Mouse (Mus musculus) cerebellum, adult 11-12 months (tissue): ENCODE measurements around the gene Mpzl2.

Experiments used
- DNase-seq: peaks from one replicate; pipeline ENCODE4 v3.0.0; 2022

Gene Mpzl2

GRCm38 (mm10) chr9:45090811-45091210 lies 51.2 kb downstream of the Mpzl2 start:
- no peak for DNase-seq

- no peak for DNase-seq
Observed at GRCm38 (mm10) chr9:45092641-45093040, 53.0 kb downstream of the Mpzl2 start.

DNA sequence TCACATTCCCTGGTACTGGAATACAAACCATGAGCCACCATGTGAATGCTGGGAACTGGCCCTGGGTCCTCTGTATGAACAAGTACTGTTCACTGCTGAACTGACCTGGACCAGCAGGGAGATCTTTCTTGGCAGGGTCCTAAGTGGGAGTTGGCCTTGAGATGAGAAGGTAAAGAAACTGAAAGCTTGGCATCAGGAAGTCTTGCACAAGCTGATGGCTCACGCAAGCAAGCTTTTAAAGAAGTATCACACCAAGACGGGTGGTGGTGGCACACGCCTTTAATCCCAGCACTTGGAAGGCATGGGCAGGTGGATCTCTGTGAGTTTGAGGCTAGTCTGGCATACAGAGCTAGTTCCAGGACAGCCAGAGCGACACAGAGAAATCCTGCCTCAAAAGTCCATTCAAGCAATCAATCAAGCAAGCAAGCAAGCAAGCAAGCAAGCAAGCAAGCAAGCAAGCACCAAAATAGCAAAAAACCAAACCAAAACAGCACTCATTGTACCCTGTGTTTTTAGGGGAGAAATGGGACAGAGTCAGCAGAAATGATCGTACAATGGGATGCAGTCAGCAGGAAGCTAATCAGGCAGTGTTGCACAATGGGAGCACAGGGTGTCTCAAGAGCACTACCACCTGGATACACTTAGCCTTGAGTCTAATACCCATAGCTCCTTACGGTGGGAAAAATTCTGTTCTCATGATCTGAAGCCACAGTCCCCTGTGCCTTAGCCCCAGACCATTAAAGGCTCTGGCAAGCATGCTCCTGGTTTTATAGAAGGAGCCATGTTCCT lies 55.7 kb downstream of the Mpzl2 start:
- DNase-seq = no peak

DNA sequence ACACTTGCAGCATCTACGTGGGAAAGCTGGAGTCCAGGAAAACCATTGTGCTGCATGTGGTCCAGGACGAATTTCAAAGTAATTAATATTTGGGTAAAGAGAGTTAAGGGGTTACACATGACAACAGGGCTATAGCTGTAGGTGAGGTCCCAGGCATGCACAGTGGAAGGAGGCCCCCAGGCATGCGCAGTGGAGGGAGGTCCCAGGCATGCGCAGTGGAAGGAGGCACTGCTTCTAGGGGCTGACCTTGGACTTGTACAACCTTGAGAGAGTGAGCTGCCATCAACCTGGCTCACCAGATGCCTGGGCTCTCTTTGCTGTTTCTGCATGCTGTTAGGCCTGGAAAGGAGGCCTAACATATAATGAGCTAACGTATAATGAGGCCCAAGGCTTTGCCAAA lies 58.3 kb downstream of the Mpzl2 start:
- DNase-seq = no peak

DNA sequence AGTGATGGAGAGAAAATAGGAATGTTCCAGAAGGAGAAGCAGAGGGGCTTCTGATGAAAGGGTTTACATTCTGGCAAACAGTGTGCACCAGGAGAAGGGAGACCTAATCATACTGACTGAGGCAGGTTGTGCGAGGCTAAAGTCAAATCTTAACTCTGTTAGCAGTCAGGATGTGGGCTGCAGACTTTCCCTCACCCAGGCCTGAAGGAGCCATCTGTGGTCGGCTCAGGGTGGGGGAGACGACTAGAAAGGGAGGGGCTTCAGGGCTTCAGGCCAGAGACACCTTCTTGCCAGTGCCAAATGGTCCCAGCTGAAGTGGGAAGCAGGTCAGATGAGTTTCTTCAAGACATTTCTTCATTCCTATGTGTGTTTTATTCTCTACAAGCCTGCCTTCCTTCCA lies 58.8 kb downstream of the Mpzl2 start:
- no peak for DNase-seq

DNA sequence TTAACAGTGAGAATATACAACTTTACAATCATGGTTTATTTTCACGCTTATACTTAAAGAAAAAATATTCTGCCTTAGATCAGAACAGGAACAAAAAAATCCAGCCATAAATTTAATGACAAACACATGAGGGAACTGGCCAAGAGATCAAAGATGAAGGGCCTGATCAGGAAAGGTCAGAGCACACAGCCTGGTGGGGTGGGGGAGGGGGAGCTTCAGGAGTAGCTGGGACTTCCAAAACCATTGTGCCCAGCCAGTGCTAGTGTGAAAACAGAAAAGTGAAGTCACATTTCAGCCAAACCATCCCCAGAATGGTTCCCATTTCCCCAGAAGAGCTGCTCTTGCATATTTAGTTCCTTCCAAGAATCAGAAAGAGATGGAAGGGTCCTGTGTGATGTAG lies 62.9 kb downstream of the Mpzl2 start:
- DNase-seq = no peak

DNA sequence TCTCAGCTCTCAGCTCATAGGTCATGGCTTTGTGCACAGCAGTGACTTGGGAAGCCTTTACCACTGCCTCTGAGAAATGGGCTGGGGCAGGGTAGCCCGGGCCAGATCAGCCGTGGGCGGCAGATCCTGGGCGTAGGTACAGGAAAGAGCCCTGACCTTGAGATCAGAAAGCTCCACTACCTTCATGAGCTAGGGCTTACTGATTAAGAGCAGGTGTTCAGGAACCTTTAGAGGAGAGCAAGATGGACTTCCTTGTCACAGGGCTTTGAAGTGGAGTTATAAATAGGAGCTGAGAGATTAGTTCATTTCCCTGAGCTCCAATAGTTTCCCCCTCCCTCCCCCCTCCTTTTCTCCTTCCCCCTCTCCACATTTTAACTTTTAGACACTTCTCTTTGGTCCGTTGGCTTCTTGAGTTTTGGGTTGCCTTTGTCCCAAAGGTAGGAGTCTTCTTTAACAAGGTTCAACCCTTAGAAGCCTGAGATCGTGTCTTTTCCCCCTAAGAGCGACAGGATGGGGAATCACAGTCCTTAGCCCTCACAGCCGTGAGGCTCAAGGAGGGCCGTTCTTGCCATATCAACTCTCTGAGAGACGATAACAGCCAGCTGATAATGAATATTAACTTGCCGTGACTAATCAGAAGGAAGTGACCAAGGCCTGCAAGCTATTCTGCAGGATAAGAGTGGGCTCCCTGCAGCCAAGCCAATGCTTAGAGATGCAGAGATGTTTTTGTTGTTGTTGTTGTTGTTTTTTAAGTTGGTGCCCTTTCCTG lies 63.8 kb downstream of the Mpzl2 start:
- no peak for DNase-seq
